Mouse (Mus musculus): ENCODE data around the gene Phospho1. TPM values are rescaled to one million over a fixed set of nuclear protein-coding genes. Genes with fewer than 3 reads are reported as not detected.
A peak's percentile ranks its signal among the peaks of the same experiment; 100 is the strongest.

Gene Phospho1
- polyA plus RNA-seq, 2 experiments: 5.7 to 22.0 TPM

GRCm38 (mm10) chr11:95795582-95795981 is 28.7 kb upstream of the Phospho1 start:
- Histone ChIP-seq H3K27ac (no peak overlapping the region), H3K4me1 (replicated peaks; ENCODE audit: control insufficient read depth in 2 of 2, insufficient read depth in 2 of 2, low read length in 1 of 2) (peaks cover 26 to 36% of the 10 kb centered on the region in 2 experiments), H3K27me3 (ENCODE audit: control insufficient read depth, insufficient read depth, low read length) (peaks cover 37% of the 10 kb centered on the region), H3K9me3 (ENCODE audit: control insufficient read depth, low read length) (no peaks in the 10 kb centered on the region), H3K4me3 (ENCODE audit: insufficient read depth in 1 of 2, low read depth in 2 of 2, low read length in 2 of 2) (no peak overlapping the region), H3K36me3 (replicated peaks; ENCODE audit: control insufficient read depth, insufficient read depth, low read depth) (no peaks in the 10 kb centered on the region), H3K9ac (replicated peaks) (no peak overlapping the region), H3K4me2 (ENCODE audit: low read depth) (no peak overlapping the region)
- WGBS (ENCODE audit: insufficient replicate concordance): 33% methylated on average over 5 of the region's 5 CpGs
- DNase-seq (ENCODE audit: low read depth in 3 of 3, low spot score in 3 of 3) (no peak), ATAC-seq (ENCODE audit: insufficient read depth) (no peak)
- TF ChIP-seq CTCF (IDR thresholded peaks at IDR 0.05; ENCODE audit: low read depth) (no peak), EP300 (IDR thresholded peaks at IDR 0.05; ENCODE audit: low read depth) (no peak)

GRCm38 (mm10) chr11:95805010-95805409 is 19.3 kb upstream of the Phospho1 start:
- Histone ChIP-seq H3K9me3 (ENCODE audit: control insufficient read depth, low read length) (peaks cover 4% of the 10 kb centered on the region; the same call in 1 of the 2 replicates), H3K4me2 (ENCODE audit: low read depth) (peak overlapping the region; percentile 55), H3K4me3 (ENCODE audit: insufficient read depth in 1 of 2, low read depth in 2 of 2, low read length in 2 of 2) (0 out of 4 replicates have a peak overlapping the region, but pooled peaks of 1 of the 2 experiments have one; percentile 6), H3K27ac (peak overlapping the region; percentile 100), H3K36me3 (replicated peaks; ENCODE audit: control insufficient read depth, insufficient read depth, low read depth) (no peaks in the 10 kb centered on the region), H3K9ac (replicated peaks) (peak overlapping the region; percentile 66), H3K4me1 (replicated peaks; ENCODE audit: control insufficient read depth in 2 of 2, insufficient read depth in 2 of 2, low read length in 1 of 2) (peaks cover 80 to 85% of the 10 kb centered on the region in 2 experiments), H3K27me3 (ENCODE audit: control insufficient read depth, insufficient read depth, low read length) (no peaks in the 10 kb centered on the region)
- 51% methylated on average over 5 of the region's 5 CpGs for WGBS (ENCODE audit: insufficient replicate concordance)
- no peak for ATAC-seq (ENCODE audit: insufficient read depth)
- DNase-seq (ENCODE audit: low read depth in 3 of 3, low spot score in 3 of 3): no peak
- no peak for TF ChIP-seq EP300 (IDR thresholded peaks at IDR 0.05; ENCODE audit: low read depth)
- no peak for TF ChIP-seq CTCF (IDR thresholded peaks at IDR 0.05; ENCODE audit: low read depth)

GRCm38 (mm10) chr11:95805527-95805926 is 18.8 kb upstream of the Phospho1 start:
- Histone ChIP-seq H3K27me3 (ENCODE audit: control insufficient read depth, insufficient read depth, low read length) (no peaks in the 10 kb centered on the region), H3K36me3 (replicated peaks; ENCODE audit: control insufficient read depth, insufficient read depth, low read depth) (no peaks in the 10 kb centered on the region), H3K27ac (peak overlapping the region; percentile 100), H3K9me3 (ENCODE audit: control insufficient read depth, low read length) (peaks cover 4% of the 10 kb centered on the region; the same call in 1 of the 2 replicates), H3K4me2 (ENCODE audit: low read depth) (peak overlapping the region; percentile 55), H3K4me1 (replicated peaks; ENCODE audit: control insufficient read depth in 2 of 2, insufficient read depth in 2 of 2, low read length in 1 of 2) (peaks cover 82 to 85% of the 10 kb centered on the region in 2 experiments), H3K9ac (replicated peaks) (peak overlapping the region; percentile 66), H3K4me3 (ENCODE audit: insufficient read depth in 1 of 2, low read depth in 2 of 2, low read length in 2 of 2) (peak overlapping the region in 1 of 2 experiments; percentile 6; a peak in 2 of 4 replicates)
- peak; percentile 64 for ATAC-seq (ENCODE audit: insufficient read depth)
- 13% methylated on average over 3 of the region's 3 CpGs for WGBS (ENCODE audit: insufficient replicate concordance)
- peak; percentile 69 to 78 (median 69) for DNase-seq (ENCODE audit: low read depth in 3 of 3, low spot score in 3 of 3)
- peak; percentile 21; the same call in 1 of the 2 replicates for TF ChIP-seq CTCF (IDR thresholded peaks at IDR 0.05; ENCODE audit: low read depth)
- no peak; the same call in 1 of the 2 replicates for TF ChIP-seq EP300 (IDR thresholded peaks at IDR 0.05; ENCODE audit: low read depth)

- TF ChIP-seq EP300 (IDR thresholded peaks at IDR 0.05; ENCODE audit: low read depth) (no peak), CTCF (IDR thresholded peaks at IDR 0.05; ENCODE audit: low read depth) (no peak)
- peak overlapping the region; percentile 60 for H3K4me2 ChIP-seq (ENCODE audit: low read depth)
- peaks cover 4% of the 10 kb centered on the region; the same call in 1 of the 2 replicates for H3K9me3 ChIP-seq (ENCODE audit: control insufficient read depth, low read length)
- H3K27me3 ChIP-seq (ENCODE audit: control insufficient read depth, insufficient read depth, low read length): no peaks in the 10 kb centered on the region
- H3K4me1 ChIP-seq (replicated peaks; ENCODE audit: control insufficient read depth in 2 of 2, insufficient read depth in 2 of 2, low read length in 1 of 2): peaks cover 71 to 74% of the 10 kb centered on the region in 2 experiments
- DNase-seq (ENCODE audit: low read depth in 3 of 3, low spot score in 3 of 3) (no peak), ATAC-seq (ENCODE audit: insufficient read depth) (no peak)
- WGBS (ENCODE audit: insufficient replicate concordance): 85% methylated on average over 5 of the region's 5 CpGs
- H3K9ac ChIP-seq (replicated peaks): peak overlapping the region; percentile 72
- peak overlapping the region; percentile 100 for H3K27ac ChIP-seq
- peak overlapping the region; percentile 12 to 33 for H3K4me3 ChIP-seq (ENCODE audit: insufficient read depth in 1 of 2, low read depth in 2 of 2, low read length in 2 of 2)
- H3K36me3 ChIP-seq (replicated peaks; ENCODE audit: control insufficient read depth, insufficient read depth, low read depth): no peaks in the 10 kb centered on the region
Observed at GRCm38 (mm10) chr11:95807884-95808283, 16.4 kb upstream of the Phospho1 start.

GRCm38 (mm10) chr11:95808448-95809011 is 15.8 kb upstream of the Phospho1 start:
- ATAC-seq (ENCODE audit: insufficient read depth) (peak; percentile 91), DNase-seq (ENCODE audit: low read depth in 3 of 3, low spot score in 3 of 3) (peak; percentile 87 to 88 (median 88))
- peaks cover 4% of the 10 kb centered on the region; the same call in 1 of the 2 replicates for H3K9me3 ChIP-seq (ENCODE audit: control insufficient read depth, low read length)
- H3K4me1 ChIP-seq (replicated peaks; ENCODE audit: control insufficient read depth in 2 of 2, insufficient read depth in 2 of 2, low read length in 1 of 2): peaks cover 70% of the 10 kb centered on the region in 2 experiments
- H3K4me2 ChIP-seq (ENCODE audit: low read depth): peak overlapping the region; percentile 60
- peak overlapping the region; percentile 100 for H3K27ac ChIP-seq
- no peaks in the 10 kb centered on the region for H3K27me3 ChIP-seq (ENCODE audit: control insufficient read depth, insufficient read depth, low read length)
- peak overlapping the region; percentile 72 for H3K9ac ChIP-seq (replicated peaks)
- TF ChIP-seq CTCF (IDR thresholded peaks at IDR 0.05; ENCODE audit: low read depth) (no peak), EP300 (IDR thresholded peaks at IDR 0.05; ENCODE audit: low read depth) (peak; percentile 83)
- WGBS (ENCODE audit: insufficient replicate concordance): 12% methylated on average over 5 of the region's 5 CpGs
- peak overlapping the region; percentile 25 to 33 for H3K4me3 ChIP-seq (ENCODE audit: insufficient read depth in 1 of 2, low read depth in 2 of 2, low read length in 2 of 2)
- no peaks in the 10 kb centered on the region for H3K36me3 ChIP-seq (replicated peaks; ENCODE audit: control insufficient read depth, insufficient read depth, low read depth)

Measured in liver, embryonic 14.5 days (tissue).